Mouse (Mus musculus): ENCODE data around the gene Tmem218.

- no peak for TF ChIP-seq CTCF (IDR thresholded peaks at IDR 0.05)
- no peak for TF ChIP-seq EP300 (IDR thresholded peaks at IDR 0.05)
Measured at GRCm38 (mm10) chr9:37242764-37243163, 34.7 kb downstream of the Tmem218 start.

Data from lung, postnatal 0 days (tissue).